Mouse (Mus musculus) MEL-GATA-1-ER (cell line): ENCODE measurements around the gene Ppp4r3a.

Experiments used
- DNase-seq: peaks from one replicate; pipeline ENCODE4 v3.0.0-alpha.2; 2012; ENCODE audit warnings: low read depth; ENCODE audit errors: extremely low read depth

Ppp4r3a gene

GRCm38 (mm10) chr12:101028954-101029731 lies 54.4 kb downstream of the Ppp4r3a start, which contains the start of gene Ccdc88c:
Ccdc88c (minus strand) TSS chr12:101029056.
- DNase-seq: peak; percentile 86

- DNase-seq: no peak
These were observed 55.1 kb downstream of the Ppp4r3a start for GRCm38 (mm10) chr12:101028247-101028953.

GRCm38 (mm10) chr12:101027451-101028246 lies 55.9 kb downstream of the Ppp4r3a start:
- DNase-seq: no peak

- DNase-seq: no peak
These were observed 56.6 kb downstream of the Ppp4r3a start for GRCm38 (mm10) chr12:101026946-101027345.

GRCm38 (mm10) chr12:101026518-101026917 lies 57.0 kb downstream of the Ppp4r3a start:
- DNase-seq: no peak

- no peak for DNase-seq
These were observed 57.5 kb downstream of the Ppp4r3a start for GRCm38 (mm10) chr12:101026025-101026424.

- DNase-seq: no peak
These were observed 58.1 kb downstream of the Ppp4r3a start for GRCm38 (mm10) chr12:101025379-101025778.

- no peak for DNase-seq
These were observed 58.7 kb downstream of the Ppp4r3a start for GRCm38 (mm10) chr12:101024824-101025223.

- no peak for DNase-seq
These were observed 60.4 kb downstream of the Ppp4r3a start for GRCm38 (mm10) chr12:101023143-101023542.

- DNase-seq: no peak
These were observed 61.1 kb downstream of the Ppp4r3a start for GRCm38 (mm10) chr12:101022353-101022752.

- DNase-seq: no peak
These were observed 61.8 kb downstream of the Ppp4r3a start for GRCm38 (mm10) chr12:101021484-101022226.

GRCm38 (mm10) chr12:101020210-101021015 lies 63.1 kb downstream of the Ppp4r3a start:
- no peak for DNase-seq

- no peak for DNase-seq
These were observed 64.1 kb downstream of the Ppp4r3a start for GRCm38 (mm10) chr12:101019443-101019842.

GRCm38 (mm10) chr12:101019031-101019430 lies 64.5 kb downstream of the Ppp4r3a start:
- no peak for DNase-seq

GRCm38 (mm10) chr12:101017971-101018371 lies 65.5 kb downstream of the Ppp4r3a start:
- DNase-seq: no peak

GRCm38 (mm10) chr12:101016412-101016928 lies 67.0 kb downstream of the Ppp4r3a start:
- no peak for DNase-seq

- no peak for DNase-seq
These were observed 67.6 kb downstream of the Ppp4r3a start for GRCm38 (mm10) chr12:101015926-101016325.

GRCm38 (mm10) chr12:101015165-101015560 lies 68.3 kb downstream of the Ppp4r3a start:
- no peak for DNase-seq

GRCm38 (mm10) chr12:101014549-101015164 lies 68.8 kb downstream of the Ppp4r3a start:
- DNase-seq: peak; percentile 70
